Mouse (Mus musculus) activated CD4-positive, CD25-positive, alpha-beta regulatory T cell, adult 4 months (primary cell): ENCODE results near the gene Atp13a4. TPM values are rescaled to one million over a fixed set of nuclear protein-coding genes. Genes with fewer than 3 reads are reported as not detected.

Experiments
- ATAC-seq: one replicate; pipeline ENCODE4 v1.8.0; 2017
- polyA plus RNA-seq, 2 experiments: library from polyadenylated mRNA; unstranded; fragments of 100-300 nt; shearing (Covaris generic); gene quantifications; one replicate each; pipeline ENCODE4 v1.2.1; 2017

Atp13a4 gene
- polyA plus RNA-seq, 2 experiments from 2014 or later, result not detected

- ATAC-seq, result no peak
Observed at GRCm38 (mm10) chr16:29459331-29459730, 85.3 kb downstream of the Atp13a4 start.

GRCm38 (mm10) chr16:29456851-29457250 lies 87.8 kb downstream of the Atp13a4 start:
- ATAC-seq, result no peak

GRCm38 (mm10) chr16:29453282-29453681 lies 91.4 kb downstream of the Atp13a4 start:
- no peak for ATAC-seq

- no peak for ATAC-seq
Observed at GRCm38 (mm10) chr16:29451706-29452105, 93.0 kb downstream of the Atp13a4 start.

GRCm38 (mm10) chr16:29442126-29442525 lies 102.5 kb downstream of the Atp13a4 start:
- ATAC-seq, result no peak

- no peak for ATAC-seq
Observed at GRCm38 (mm10) chr16:29441405-29441985, 103.2 kb downstream of the Atp13a4 start.

- no peak for ATAC-seq
Observed at GRCm38 (mm10) chr16:29438045-29438444, 106.6 kb downstream of the Atp13a4 start.

- no peak for ATAC-seq
Observed at GRCm38 (mm10) chr16:29435746-29436145, 108.9 kb downstream of the Atp13a4 start.

GRCm38 (mm10) chr16:29434712-29435111 lies 110.0 kb downstream of the Atp13a4 start:
- no peak for ATAC-seq

- ATAC-seq, result no peak
Observed at GRCm38 (mm10) chr16:29414822-29415221, 129.8 kb downstream of the Atp13a4 start.

GRCm38 (mm10) chr16:29407319-29407718 lies 137.3 kb downstream of the Atp13a4 start:
- ATAC-seq, result no peak

- ATAC-seq, result no peak
Observed at GRCm38 (mm10) chr16:29399079-29399478, 145.6 kb downstream of the Atp13a4 start.

- no peak for ATAC-seq
Observed at GRCm38 (mm10) chr16:29384781-29385180, 159.9 kb downstream of the Atp13a4 start.

- no peak for ATAC-seq
Observed at GRCm38 (mm10) chr16:29378458-29378857, 166.2 kb downstream of the Atp13a4 start, which contains the start of gene Atp13a5. Gene Atp13a5, minus strand, starts transcription at chr16:29378732.

GRCm38 (mm10) chr16:29374636-29375035 lies 170.0 kb downstream of the Atp13a4 start:
- no peak for ATAC-seq

Other genes starting within 250 kb of the Atp13a4 start
- gene Atp13a5, start 166.1 kb downstream of the Atp13a4 start, polyA plus RNA-seq, result under 1 TPM in 1 of 2 experiments, not detected in 1; 0.12 TPM
- gene Opa1, start 34.5 kb upstream of the Atp13a4 start, polyA plus RNA-seq, result 10 to 100 TPM; 22.2 to 22.4 TPM